Mouse (Mus musculus): ENCODE measurements around the gene Eif3k. TPM values are rescaled to one million over a fixed set of nuclear protein-coding genes. Genes with fewer than 3 reads are reported as not detected.

Gene Eif3k
- total RNA-seq, 2 experiments from 2014 or later = 159 to 164 TPM

- DNase-seq (ENCODE audit: low spot score in 2 of 2) = no peak
Observed at GRCm38 (mm10) chr7:28960354-28961046, 21.2 kb downstream of the Eif3k start.

- DNase-seq (ENCODE audit: low spot score in 2 of 2) = no peak
Observed at GRCm38 (mm10) chr7:28959505-28960045, 22.1 kb downstream of the Eif3k start.

GRCm38 (mm10) chr7:28958770-28959169 is 22.9 kb downstream of the Eif3k start:
- no peak for DNase-seq (ENCODE audit: low spot score in 2 of 2)

- DNase-seq (ENCODE audit: low spot score in 2 of 2) = no peak
Observed at GRCm38 (mm10) chr7:28957997-28958725, 23.5 kb downstream of the Eif3k start.

GRCm38 (mm10) chr7:28957286-28957685 is 24.4 kb downstream of the Eif3k start:
- DNase-seq (ENCODE audit: low spot score in 2 of 2) = no peak

- DNase-seq (ENCODE audit: low spot score in 2 of 2) = no peak
Observed at GRCm38 (mm10) chr7:28956270-28956669, 25.4 kb downstream of the Eif3k start.

GRCm38 (mm10) chr7:28955295-28955897 is 26.3 kb downstream of the Eif3k start:
- DNase-seq (ENCODE audit: low spot score in 2 of 2) = no peak

GRCm38 (mm10) chr7:28954773-28955172 is 26.9 kb downstream of the Eif3k start:
- DNase-seq (ENCODE audit: low spot score in 2 of 2) = no peak

GRCm38 (mm10) chr7:28953476-28954376 is 27.9 kb downstream of the Eif3k start:
- DNase-seq (ENCODE audit: low spot score in 2 of 2) = peak in 1 of 2 experiments; percentile 5

- no peak for DNase-seq (ENCODE audit: low spot score in 2 of 2)
Observed at GRCm38 (mm10) chr7:28952786-28953185, 28.9 kb downstream of the Eif3k start.

GRCm38 (mm10) chr7:28951764-28952163 is 29.9 kb downstream of the Eif3k start:
- no peak for DNase-seq (ENCODE audit: low spot score in 2 of 2)

- no peak for DNase-seq (ENCODE audit: low spot score in 2 of 2)
Observed at GRCm38 (mm10) chr7:28950346-28951037, 31.2 kb downstream of the Eif3k start.

- no peak for DNase-seq (ENCODE audit: low spot score in 2 of 2)
Observed at GRCm38 (mm10) chr7:28949298-28949697, 32.4 kb downstream of the Eif3k start.

- no peak for DNase-seq (ENCODE audit: low spot score in 2 of 2)
Observed at GRCm38 (mm10) chr7:28948746-28949145, 32.9 kb downstream of the Eif3k start.

GRCm38 (mm10) chr7:28946271-28946610 is 35.4 kb downstream of the Eif3k start:
- no peak for DNase-seq (ENCODE audit: low spot score in 2 of 2)

- DNase-seq (ENCODE audit: low spot score in 2 of 2) = no peak
Observed at GRCm38 (mm10) chr7:28945416-28946270, 36.0 kb downstream of the Eif3k start.

GRCm38 (mm10) chr7:28944756-28945415 is 36.8 kb downstream of the Eif3k start:
- no peak for DNase-seq (ENCODE audit: low spot score in 2 of 2)

GRCm38 (mm10) chr7:28943451-28944180 is 38.0 kb downstream of the Eif3k start:
- DNase-seq (ENCODE audit: low spot score in 2 of 2) = peak in 1 of 2 experiments; percentile 47
